Mouse (Mus musculus): ENCODE results near the gene Atg4d. TPM values are rescaled to one million over a fixed set of nuclear protein-coding genes. Genes with fewer than 3 reads are reported as not detected.
"Not testable (repeated sequence)": the region's sequence is repeated elsewhere in the genome, so short reads cannot be mapped to it uniquely, and the experiment has no call there.

The Atg4d gene
- total RNA-seq, 2 experiments from 2014 or later: 94.7 to 96.1 TPM

GRCm38 (mm10) chr9:21291868-21292267 is 26.8 kb downstream of the Atg4d start:
- DNase-seq (ENCODE audit: low spot score): not testable (repeated sequence)
- intact Hi-C loops (cut with DNase I): loop anchor here (5.0 kb wide), 1 partner anchor 50 kb away; no protein-coding TSS in a partner anchor

GRCm38 (mm10) chr9:21292271-21292670 is 27.2 kb downstream of the Atg4d start:
- intact Hi-C loops (cut with DNase I): loop anchor here (5.0 kb wide), 1 partner anchor 50 kb away; no protein-coding TSS in a partner anchor
- no peak for DNase-seq (ENCODE audit: low spot score)

GRCm38 (mm10) chr9:21299014-21299413 is 33.9 kb downstream of the Atg4d start:
- intact Hi-C loops (cut with DNase I): no loop called here
- no peak for DNase-seq (ENCODE audit: low spot score)

GRCm38 (mm10) chr9:21305065-21305464 is 40.0 kb downstream of the Atg4d start:
- no peak for DNase-seq (ENCODE audit: low spot score)
- intact Hi-C loops (cut with DNase I): no loop called here

GRCm38 (mm10) chr9:21309150-21309741 is 44.2 kb downstream of the Atg4d start:
- intact Hi-C loops (cut with DNase I): no loop called here
- DNase-seq (ENCODE audit: low spot score): no peak

GRCm38 (mm10) chr9:21311695-21312094 is 46.6 kb downstream of the Atg4d start:
- intact Hi-C loops (cut with DNase I): no loop called here
- DNase-seq (ENCODE audit: low spot score): no peak

GRCm38 (mm10) chr9:21312134-21312533 is 47.0 kb downstream of the Atg4d start, which contains the start of gene Ap1m2:
Ap1m2 (minus strand) TSS chr9:21312337.
- intact Hi-C loops (cut with DNase I): no loop called here
- DNase-seq (ENCODE audit: low spot score): no peak

GRCm38 (mm10) chr9:21313394-21313793 is 48.3 kb downstream of the Atg4d start:
- peak; percentile 71 for DNase-seq (ENCODE audit: low spot score)
- intact Hi-C loops (cut with DNase I): loop anchor here (1.0 kb wide), 2 partner anchors 44 to 96 kb away; no protein-coding TSS in a partner anchor

- DNase-seq (ENCODE audit: low spot score): no peak
- intact Hi-C loops (cut with DNase I): no loop called here
Observed at GRCm38 (mm10) chr9:21314367-21315140, 49.5 kb downstream of the Atg4d start.

GRCm38 (mm10) chr9:21315421-21315820 is 50.3 kb downstream of the Atg4d start:
- intact Hi-C loops (cut with DNase I): no loop called here
- DNase-seq (ENCODE audit: low spot score): no peak

GRCm38 (mm10) chr9:21316696-21317095 is 51.6 kb downstream of the Atg4d start:
- intact Hi-C loops (cut with DNase I): no loop called here
- no peak for DNase-seq (ENCODE audit: low spot score)

GRCm38 (mm10) chr9:21318792-21319191 is 53.7 kb downstream of the Atg4d start:
- intact Hi-C loops (cut with DNase I): no loop called here
- no peak for DNase-seq (ENCODE audit: low spot score)

GRCm38 (mm10) chr9:21319503-21319902 is 54.4 kb downstream of the Atg4d start:
- DNase-seq (ENCODE audit: low spot score): no peak
- intact Hi-C loops (cut with DNase I): no loop called here

GRCm38 (mm10) chr9:21320280-21320618 is 55.2 kb downstream of the Atg4d start:
- intact Hi-C loops (cut with DNase I): no loop called here

GRCm38 (mm10) chr9:21320619-21321512 is 55.8 kb downstream of the Atg4d start, which contains the start of gene Slc44a2:
Slc44a2 (plus strand) TSS chr9:21320698.
- DNase-seq (ENCODE audit: low spot score): peak; percentile 75
- intact Hi-C loops (cut with DNase I): no loop called here

More at GRCm38 (mm10) chr9:21320280-21320618, 55.2 kb downstream of the Atg4d start:
- no peak for DNase-seq (ENCODE audit: low spot score)

GRCm38 (mm10) chr9:21321513-21321835 is 56.4 kb downstream of the Atg4d start:
- intact Hi-C loops (cut with DNase I): no loop called here
- no peak for DNase-seq (ENCODE audit: low spot score)

- intact Hi-C loops (cut with DNase I): no loop called here
- DNase-seq (ENCODE audit: low spot score): no peak
Observed at GRCm38 (mm10) chr9:21322211-21322916, 57.3 kb downstream of the Atg4d start.

- DNase-seq (ENCODE audit: low spot score); intact Hi-C loops (cut with DNase I): not testable (repeated sequence)
Observed at GRCm38 (mm10) chr9:21322917-21323297, 57.8 kb downstream of the Atg4d start.

GRCm38 (mm10) chr9:21324269-21324668 is 59.2 kb downstream of the Atg4d start:
- intact Hi-C loops (cut with DNase I): no loop called here
- no peak for DNase-seq (ENCODE audit: low spot score)

All from heart, postnatal 25 days (tissue).